Mouse (Mus musculus) testis, adult 2 months (tissue): ENCODE measurements around the gene Anapc11.

Experiments
- CTCF ChIP-seq: fragments of 200-500 bp; IDR thresholded peaks from 2 replicates; pipeline ENCODE4 v1.5.1; 2012; ENCODE audit warnings: low read depth, mild to moderate bottlenecking, inconsistent platforms, low read length, moderate library complexity; ENCODE audit not compliant: control insufficient read depth, insufficient read depth, insufficient replicate concordance
- POLR2A ChIP-seq: fragments of 200-500 bp; IDR thresholded peaks from 2 replicates; pipeline ENCODE4 v1.6.1; 2012; ENCODE audit warnings: low read depth, mild to moderate bottlenecking, inconsistent platforms, low read length, moderate library complexity; ENCODE audit not compliant: control insufficient read depth

DNA sequence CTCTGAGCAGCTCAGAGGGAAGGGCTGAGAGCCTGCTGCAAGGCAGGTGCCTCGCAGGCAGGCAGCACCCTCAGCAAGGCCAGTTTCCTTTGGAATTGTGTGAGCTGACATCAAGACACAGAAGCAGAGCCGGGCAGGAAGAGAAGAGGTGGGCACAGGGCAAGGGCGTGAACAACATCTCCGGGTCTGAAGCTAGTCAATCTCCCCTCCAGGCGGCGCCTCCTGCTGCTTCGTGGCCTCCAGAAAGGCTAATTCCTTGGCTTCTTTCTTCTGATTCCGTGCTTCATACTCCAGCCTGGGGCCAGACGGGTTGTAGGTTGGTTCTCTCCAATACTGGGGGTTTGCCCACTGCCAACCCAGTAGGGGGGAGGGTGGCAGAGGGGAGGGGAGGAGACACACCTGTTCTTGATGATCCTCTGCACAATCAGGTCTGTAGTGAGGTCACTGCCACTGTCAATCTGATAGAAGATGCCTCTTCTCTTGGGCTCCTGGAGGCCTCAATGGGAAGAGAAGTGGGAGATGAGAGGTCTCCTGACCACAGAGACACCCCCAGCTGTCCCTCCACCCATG is 12.3 kb downstream of the Anapc11 start:
- TF ChIP-seq CTCF (no peak), POLR2A (no peak)
